Mouse (Mus musculus) olfactory bulb, adult 2 months (tissue): ENCODE results near the gene Zbtb21.

Experiments
- CTCF ChIP-seq: fragments of 200-500 bp; IDR thresholded peaks from 2 replicates; pipeline ENCODE4 v1.5.1; 2012; ENCODE audit warnings: low read depth, mild to moderate bottlenecking, low read length, moderate library complexity; ENCODE audit not compliant: insufficient read depth
- POLR2A ChIP-seq: fragments of 200-500 bp; IDR thresholded peaks from 2 replicates; pipeline ENCODE4 v1.6.1; 2012; ENCODE audit warnings: mild to moderate bottlenecking, low read depth, low read length, moderate library complexity; ENCODE audit not compliant: insufficient read depth

DNA sequence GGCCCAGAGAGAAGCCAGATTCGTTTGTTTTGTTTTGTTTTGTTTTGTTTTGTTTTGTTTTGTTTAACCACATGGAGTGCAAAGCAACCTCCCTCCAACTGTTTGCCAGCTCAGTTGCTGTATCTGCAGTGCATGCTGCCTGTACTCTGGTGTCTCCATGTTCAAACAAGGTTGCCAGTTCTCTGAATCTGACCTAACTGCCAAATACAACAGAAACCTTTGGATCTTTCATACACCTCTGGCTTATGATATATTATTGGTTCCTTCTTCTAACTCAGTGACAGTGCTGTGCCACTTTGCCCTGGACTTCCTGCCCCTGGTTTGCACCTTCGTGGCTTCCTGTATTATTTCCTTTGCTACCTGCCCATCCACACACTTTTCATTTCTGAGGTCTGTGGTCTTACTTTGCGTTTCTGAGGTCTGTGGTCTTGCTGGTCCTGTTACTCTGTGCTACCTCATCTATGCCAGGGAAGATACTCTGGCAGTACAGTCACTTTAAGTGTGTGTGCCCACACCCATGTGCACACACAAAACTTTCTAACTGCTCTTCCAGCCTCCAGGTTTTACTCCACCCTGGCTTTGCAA is 1.6 kb upstream of the Zbtb21 start:
- TF ChIP-seq CTCF (no peak), POLR2A (no peak)
